Mouse (Mus musculus) lung, embryonic 15.5 days (tissue): ENCODE measurements around the gene Apbb1ip. TPM values are rescaled to one million over a fixed set of nuclear protein-coding genes. Genes with fewer than 3 reads are reported as not detected.
A peak's percentile ranks its signal among the peaks of the same experiment; 100 is the strongest.

Experiments
- ATAC-seq: fragments of 200-750 bp; cut with Nextera tagmentation; 2 replicates; pipeline ENCODE4 v1.8.0; 2017; ENCODE audit warnings: moderate number of reproducible peaks, borderline replicate concordance; ENCODE audit not compliant: low FRiP score, low TSS enrichment; ENCODE audit errors: extremely low read depth
- H3K27ac ChIP-seq: fragments of 300-500 bp; sonication (generic); 2 replicates; pipeline ENCODE4 v1.5.1; 2015; ENCODE audit warnings: moderate library complexity, mild to moderate bottlenecking, inconsistent platforms
- H3K27me3 ChIP-seq: fragments of 300-500 bp; sonication (generic); 2 replicates; pipeline ENCODE4 v1.6.1; 2015; ENCODE audit warnings: inconsistent platforms
- H3K36me3 ChIP-seq: fragments of 300-500 bp; sonication (generic); 2 replicates; pipeline ENCODE4 v1.6.1; 2015; ENCODE audit warnings: inconsistent platforms
- H3K4me1 ChIP-seq: fragments of 300-500 bp; sonication (generic); 2 replicates; pipeline ENCODE4 v1.6.1; 2015; ENCODE audit warnings: inconsistent platforms
- H3K4me2 ChIP-seq: fragments of 300-500 bp; sonication (generic); 2 replicates; pipeline ENCODE4 v1.6.1; 2015; ENCODE audit warnings: inconsistent platforms, mild to moderate bottlenecking, moderate library complexity
- H3K4me3 ChIP-seq: fragments of 300-500 bp; sonication (generic); 2 replicates; pipeline ENCODE4 v1.5.1; 2015; ENCODE audit warnings: mild to moderate bottlenecking, inconsistent platforms
- H3K9ac ChIP-seq: fragments of 300-500 bp; sonication (generic); 2 replicates; pipeline ENCODE4 v1.6.1; 2015; ENCODE audit warnings: inconsistent platforms
- H3K9me3 ChIP-seq: fragments of 300-500 bp; sonication (generic); 2 replicates; pipeline ENCODE4 v1.6.1; 2016; ENCODE audit warnings: inconsistent platforms
- WGBS: fragments of 180-500 bp; shearing (Covaris S2); methylation state at CpG from one replicate; pipeline ENCODE4 v1.1.7; 2015; 5-methylcytosine and 5-hydroxymethylcytosine counted together
- polyA plus RNA-seq: library from polyadenylated mRNA; unstranded; fragments of >200 nt; fragmentation: Nextera tagmentation; extraction: Ambion mirVana; gene quantifications from 2 replicates; pipeline ENCODE4 v1.2.1, GENCODE M21; 2015

Apbb1ip gene
- polyA plus RNA-seq, 1 experiment from 2014 or later = 2.1 TPM

GRCm38 (mm10) chr2:22753461-22754075 lies 20.3 kb upstream of the Apbb1ip start:
- no peak for ATAC-seq
- Histone ChIP-seq H3K27ac (no peak overlapping the region), H3K4me2 (no peak overlapping the region), H3K4me1 (no peaks in the 10 kb centered on the region), H3K9ac (no peak overlapping the region), H3K27me3 (no peaks in the 10 kb centered on the region), H3K9me3 (no peaks in the 10 kb centered on the region), H3K36me3 (no peaks in the 10 kb centered on the region), H3K4me3 (no peak overlapping the region)
- 56% methylated on average over 2 of the region's 2 CpGs for WGBS

- ATAC-seq = no peak
- Histone ChIP-seq H3K4me3 (no peak overlapping the region), H3K27me3 (no peaks in the 10 kb centered on the region), H3K9ac (no peak overlapping the region), H3K9me3 (no peaks in the 10 kb centered on the region), H3K4me1 (no peaks in the 10 kb centered on the region), H3K36me3 (no peaks in the 10 kb centered on the region), H3K27ac (no peak overlapping the region), H3K4me2 (no peak overlapping the region)
- WGBS = 48% methylated on average over 4 of the region's 4 CpGs
Measured at GRCm38 (mm10) chr2:22754222-22754824, 19.6 kb upstream of the Apbb1ip start.

- H3K9me3 ChIP-seq = no peaks in the 10 kb centered on the region
Measured at GRCm38 (mm10) chr2:22755561-22755960, 18.3 kb upstream of the Apbb1ip start.

GRCm38 (mm10) chr2:22758310-22758972 lies 15.5 kb upstream of the Apbb1ip start:
- Histone ChIP-seq H3K36me3 (no peaks in the 10 kb centered on the region), H3K4me3 (no peak overlapping the region), H3K27me3 (no peaks in the 10 kb centered on the region), H3K9ac (no peak overlapping the region), H3K9me3 (no peaks in the 10 kb centered on the region), H3K27ac (no peak overlapping the region), H3K4me2 (no peak overlapping the region), H3K4me1 (no peaks in the 10 kb centered on the region)
- WGBS = 33% methylated on average over 6 of the region's 6 CpGs
- ATAC-seq = peak; percentile 52; the same call in 1 of the 2 replicates

More at GRCm38 (mm10) chr2:22755561-22755960, 18.3 kb upstream of the Apbb1ip start:
- Histone ChIP-seq H3K4me1 (no peaks in the 10 kb centered on the region), H3K4me3 (no peak overlapping the region), H3K27ac (no peak overlapping the region), H3K27me3 (no peaks in the 10 kb centered on the region), H3K9ac (no peak overlapping the region), H3K36me3 (no peaks in the 10 kb centered on the region), H3K4me2 (no peak overlapping the region)
- ATAC-seq = no peak
- WGBS = 75% methylated on average over 6 of the region's 6 CpGs

- Histone ChIP-seq H3K4me2 (no peak overlapping the region), H3K4me3 (no peak overlapping the region), H3K9ac (no peak overlapping the region), H3K27ac (no peak overlapping the region), H3K4me1 (no peaks in the 10 kb centered on the region), H3K27me3 (no peaks in the 10 kb centered on the region), H3K9me3 (no peaks in the 10 kb centered on the region), H3K36me3 (no peaks in the 10 kb centered on the region)
- ATAC-seq = no peak
- WGBS = 28% methylated on average over 2 of the region's 2 CpGs
Measured at GRCm38 (mm10) chr2:22760452-22760851, 13.4 kb upstream of the Apbb1ip start.

- 55% methylated on average over 7 of the region's 7 CpGs for WGBS
Measured at GRCm38 (mm10) chr2:22761103-22761521, 12.8 kb upstream of the Apbb1ip start.

GRCm38 (mm10) chr2:22764774-22765387 lies 9.0 kb upstream of the Apbb1ip start:
- Histone ChIP-seq H3K27me3 (no peaks in the 10 kb centered on the region), H3K4me2 (no peak overlapping the region), H3K36me3 (no peaks in the 10 kb centered on the region), H3K27ac (no peak overlapping the region), H3K9me3 (no peaks in the 10 kb centered on the region), H3K4me3 (no peak overlapping the region), H3K4me1 (no peaks in the 10 kb centered on the region), H3K9ac (no peak overlapping the region)
- ATAC-seq = no peak
- WGBS = 65% methylated on average over 5 of the region's 5 CpGs

More at GRCm38 (mm10) chr2:22761103-22761521, 12.8 kb upstream of the Apbb1ip start:
- H3K27ac ChIP-seq = no peak overlapping the region
- H3K4me3 ChIP-seq = no peak overlapping the region
- H3K4me1 ChIP-seq = no peaks in the 10 kb centered on the region
- H3K36me3 ChIP-seq = no peaks in the 10 kb centered on the region
- no peaks in the 10 kb centered on the region for H3K9me3 ChIP-seq
- ATAC-seq = no peak
- no peak overlapping the region for H3K4me2 ChIP-seq
- H3K27me3 ChIP-seq = no peaks in the 10 kb centered on the region
- no peak overlapping the region for H3K9ac ChIP-seq

- Histone ChIP-seq H3K4me2 (no peak overlapping the region), H3K27ac (no peak overlapping the region), H3K36me3 (no peaks in the 10 kb centered on the region), H3K9ac (no peak overlapping the region), H3K4me1 (0 out of 2 replicates have a peak, but pooled peaks cover 5% of the 10 kb centered on the region), H3K4me3 (no peak overlapping the region), H3K9me3 (no peaks in the 10 kb centered on the region), H3K27me3 (no peaks in the 10 kb centered on the region)
- no peak for ATAC-seq
Measured at GRCm38 (mm10) chr2:22771311-22771710, 2.6 kb upstream of the Apbb1ip start.

- 0% methylated on average over 27 of the region's 28 CpGs for WGBS
- peak overlapping the region; percentile 36 for H3K4me3 ChIP-seq
- no peak overlapping the region for H3K27ac ChIP-seq
- no peaks in the 10 kb centered on the region for H3K27me3 ChIP-seq
- peak; percentile 73; the same call in 1 of the 2 replicates for ATAC-seq
- H3K4me2 ChIP-seq = peak overlapping the region; percentile 76
- no peaks in the 10 kb centered on the region for H3K9me3 ChIP-seq
- peak overlapping the region; percentile 27; the same call in 1 of the 2 replicates for H3K9ac ChIP-seq
- no peaks in the 10 kb centered on the region for H3K36me3 ChIP-seq
- H3K4me1 ChIP-seq = 0 out of 2 replicates have a peak, but pooled peaks cover 5% of the 10 kb centered on the region
Measured at GRCm38 (mm10) chr2:22774181-22774751, 372 bp downstream of the Apbb1ip start.

- Histone ChIP-seq H3K27ac (no peak overlapping the region), H3K27me3 (no peaks in the 10 kb centered on the region), H3K36me3 (no peaks in the 10 kb centered on the region), H3K4me3 (no peak overlapping the region), H3K4me2 (no peak overlapping the region), H3K4me1 (0 out of 2 replicates have a peak, but pooled peaks cover 5% of the 10 kb centered on the region), H3K9me3 (no peaks in the 10 kb centered on the region), H3K9ac (no peak overlapping the region)
- ATAC-seq = no peak
- WGBS = 41% methylated on average over 8 of the region's 8 CpGs
Measured at GRCm38 (mm10) chr2:22775213-22775612, 1.3 kb downstream of the Apbb1ip start.

GRCm38 (mm10) chr2:22775681-22776080 lies 1.8 kb downstream of the Apbb1ip start:
- H3K9ac ChIP-seq = no peak overlapping the region
- no peaks in the 10 kb centered on the region for H3K9me3 ChIP-seq
- H3K4me3 ChIP-seq = no peak overlapping the region
- H3K4me1 ChIP-seq = 0 out of 2 replicates have a peak, but pooled peaks cover 5% of the 10 kb centered on the region
- H3K36me3 ChIP-seq = no peaks in the 10 kb centered on the region
- no peak overlapping the region for H3K27ac ChIP-seq
- WGBS = 47% methylated on average over 3 of the region's 3 CpGs
- H3K27me3 ChIP-seq = no peaks in the 10 kb centered on the region
- H3K4me2 ChIP-seq = no peak overlapping the region
- no peak for ATAC-seq
